Mouse (Mus musculus): ENCODE data around the gene Dlx5.

Dlx5 gene

DNA sequence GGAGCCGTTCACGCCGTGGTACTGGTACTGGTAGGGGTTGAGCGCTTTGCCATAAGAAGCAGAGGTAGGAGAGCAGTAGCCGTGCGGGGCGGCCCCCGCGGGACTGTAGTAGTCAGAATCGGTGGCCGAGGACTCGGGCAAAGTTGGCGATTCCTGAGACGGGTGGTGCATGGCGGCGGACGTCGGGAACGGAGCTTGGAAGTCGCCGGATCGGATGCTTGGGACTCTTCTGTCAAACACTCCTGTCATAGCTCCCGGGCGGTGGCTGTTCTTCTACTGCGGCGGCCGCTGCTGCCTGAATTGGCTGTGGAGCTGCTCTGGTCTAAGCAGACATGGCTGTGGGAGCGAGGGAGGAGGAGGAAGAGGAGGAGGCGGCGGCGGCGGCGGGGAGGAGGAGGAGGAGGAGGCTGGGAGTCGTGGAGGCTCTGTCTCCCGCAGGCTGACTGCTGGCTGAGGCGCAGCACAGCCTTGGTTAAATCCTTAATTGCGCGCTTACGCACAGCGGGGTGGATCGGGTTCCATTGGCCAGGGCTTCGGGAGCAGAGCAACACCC is at the start of gene Dlx5:
TSS of gene Dlx5 (minus strand) at position 448 of the 553 bp plus-strand sequence.
- no peak for ATAC-seq (ENCODE audit: insufficient number of reproducible peaks, low FRiP score, low TSS enrichment)

DNA sequence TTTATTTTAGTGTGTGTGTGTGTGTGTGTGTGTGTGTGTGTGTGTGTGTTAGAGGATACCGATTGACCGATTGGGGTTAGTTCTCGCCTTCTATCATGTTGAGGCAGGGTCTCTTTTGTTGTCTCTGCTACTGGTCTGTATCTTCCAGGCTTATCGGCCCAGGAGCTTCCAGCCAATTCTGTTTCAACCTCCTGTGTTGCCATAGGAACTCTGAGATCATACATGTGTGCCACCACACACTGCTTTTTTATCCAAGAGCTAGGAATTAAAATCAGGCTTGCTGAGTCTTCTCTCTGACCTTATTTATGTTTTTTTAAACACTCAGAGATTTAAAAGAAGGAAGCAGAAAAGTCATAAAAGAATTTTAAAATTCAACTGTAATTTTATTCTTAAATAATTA is 49.6 kb upstream of the Dlx5 start:
- ATAC-seq (ENCODE audit: insufficient number of reproducible peaks, low FRiP score, low TSS enrichment), result no peak

DNA sequence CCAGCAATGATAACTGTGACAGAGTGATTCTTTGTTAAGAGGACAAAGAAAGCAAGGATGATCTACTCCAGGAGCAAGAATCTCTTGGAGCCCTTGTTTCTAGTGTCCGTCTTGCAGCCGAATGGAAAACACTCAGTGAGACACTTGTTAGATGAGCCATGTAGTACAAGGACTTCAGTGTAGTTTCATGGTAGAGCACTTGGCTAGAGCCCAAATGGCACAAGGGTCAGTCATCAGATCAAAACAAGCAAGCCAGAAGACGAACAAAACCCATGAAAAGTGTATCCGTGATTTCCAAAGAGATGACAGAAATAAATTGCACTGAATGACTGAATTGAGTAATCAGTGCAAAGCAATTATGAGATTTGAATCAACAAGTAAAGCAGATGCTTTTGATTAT is 48.9 kb upstream of the Dlx5 start:
- no peak for ATAC-seq (ENCODE audit: insufficient number of reproducible peaks, low FRiP score, low TSS enrichment)

DNA sequence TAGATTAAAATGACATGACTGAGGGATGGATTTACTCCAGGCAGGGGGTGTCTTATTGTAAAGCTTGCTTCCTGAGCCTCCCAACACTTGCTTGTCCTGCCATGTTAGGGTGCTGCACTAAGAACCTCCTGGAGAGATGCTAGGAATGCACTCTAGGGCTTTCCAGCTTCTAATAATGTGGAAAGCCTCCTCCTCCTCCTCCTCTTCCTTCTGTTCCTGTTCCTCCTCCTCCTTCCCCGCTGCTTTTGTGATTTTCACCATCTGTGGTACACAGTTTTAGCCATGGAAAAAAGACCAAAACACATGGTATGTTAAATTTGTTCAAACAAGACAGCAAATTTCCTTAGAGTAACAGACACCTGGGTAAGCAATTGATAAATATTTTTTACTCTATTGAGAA is 43.4 kb upstream of the Dlx5 start:
- ATAC-seq (ENCODE audit: insufficient number of reproducible peaks, low FRiP score, low TSS enrichment), result 0 out of 2 replicates have a peak, but pooled peaks have one; percentile 20

DNA sequence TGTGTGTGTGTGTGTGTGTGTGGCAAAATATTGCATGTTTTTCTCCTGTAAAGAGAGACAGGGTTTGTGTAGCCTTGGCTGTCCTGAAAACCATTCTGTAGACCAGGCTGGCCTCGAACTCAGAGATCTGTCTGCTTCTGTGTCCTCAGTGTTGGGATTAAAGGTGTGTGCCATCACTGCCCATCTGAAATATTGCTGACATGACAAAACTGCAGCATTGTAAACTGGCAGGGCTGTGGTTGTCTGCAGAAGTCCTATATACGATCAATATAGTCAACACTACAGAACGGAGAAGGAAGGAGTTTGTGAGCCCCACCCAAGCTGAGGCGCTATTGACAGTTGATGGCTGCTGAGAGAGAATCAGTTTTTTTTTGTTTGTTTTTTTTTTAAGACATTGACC is 35.4 kb upstream of the Dlx5 start:
- no peak for ATAC-seq (ENCODE audit: insufficient number of reproducible peaks, low FRiP score, low TSS enrichment)

DNA sequence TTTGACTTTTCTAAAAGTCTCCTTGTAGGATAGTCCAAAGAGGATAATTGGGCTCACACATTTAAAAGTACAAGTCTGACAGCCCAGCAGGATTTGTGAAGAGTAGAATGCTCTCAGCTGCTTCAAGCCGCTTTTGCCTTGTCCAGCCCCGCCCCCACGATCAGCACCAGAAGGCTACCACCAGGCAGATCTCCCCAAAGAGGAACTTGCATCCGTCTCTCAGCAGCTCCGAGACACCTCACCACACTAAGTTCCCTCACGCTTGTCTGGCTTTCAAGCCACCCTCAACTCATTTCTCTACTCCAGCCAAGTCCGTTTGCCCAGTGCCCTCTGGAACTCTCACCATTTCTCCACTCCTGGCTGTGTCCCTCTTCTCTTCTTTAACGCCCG is 33.6 kb upstream of the Dlx5 start:
- no peak for ATAC-seq (ENCODE audit: insufficient number of reproducible peaks, low FRiP score, low TSS enrichment)

DNA sequence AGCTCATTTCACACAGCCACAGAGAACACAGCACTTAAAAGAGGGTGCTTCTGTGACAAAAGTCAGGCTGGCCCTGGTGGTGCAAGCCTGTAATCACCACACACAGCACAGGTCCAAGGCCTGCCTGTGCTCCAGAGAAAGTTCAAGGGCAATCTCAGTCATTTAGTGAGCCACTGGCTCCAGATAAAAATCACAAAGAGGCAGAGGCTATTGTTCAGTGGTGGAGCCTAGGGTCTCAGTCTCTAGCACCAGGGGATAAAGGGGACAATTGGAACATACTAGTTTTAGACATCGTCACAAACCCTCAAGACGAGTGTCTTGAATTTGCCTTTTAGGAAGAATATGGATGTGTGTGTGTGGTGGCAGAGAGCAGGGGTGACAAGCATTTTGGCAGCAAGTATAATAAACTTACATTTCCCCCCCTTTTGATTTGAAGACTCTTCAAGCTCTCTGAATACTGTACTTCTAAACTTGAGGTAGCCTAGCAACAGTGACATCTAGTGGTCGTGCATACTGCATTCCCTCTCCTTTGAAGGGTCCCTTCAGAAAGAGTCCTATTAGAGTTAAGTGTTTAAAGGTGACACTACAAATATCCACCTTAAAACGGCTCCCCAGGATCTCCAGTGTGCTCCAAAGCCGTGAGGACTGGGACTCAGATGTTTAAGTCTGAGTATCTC is 33.1 kb upstream of the Dlx5 start:
- ATAC-seq (ENCODE audit: insufficient number of reproducible peaks, low FRiP score, low TSS enrichment), result peak; percentile 66; the same call in 1 of the 2 replicates

DNA sequence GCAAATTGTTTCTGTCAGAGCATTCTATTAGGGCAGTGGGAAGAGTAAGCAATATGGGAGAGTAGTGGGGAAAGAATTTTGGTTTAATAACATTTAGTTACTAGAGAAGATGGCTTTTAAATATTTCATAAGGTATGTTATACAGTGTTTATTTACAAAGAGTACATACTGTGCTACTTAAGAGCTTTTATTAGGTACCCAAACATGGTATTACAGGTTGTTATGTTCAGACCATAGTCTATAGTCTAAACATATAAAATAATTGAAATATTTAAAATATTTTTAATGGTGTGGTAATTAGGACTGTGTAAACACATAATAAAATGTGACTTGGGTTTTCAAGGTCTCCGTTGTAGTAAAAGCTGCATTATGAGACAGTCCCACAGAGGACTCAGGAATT is 32.4 kb upstream of the Dlx5 start:
- ATAC-seq (ENCODE audit: insufficient number of reproducible peaks, low FRiP score, low TSS enrichment), result no peak

DNA sequence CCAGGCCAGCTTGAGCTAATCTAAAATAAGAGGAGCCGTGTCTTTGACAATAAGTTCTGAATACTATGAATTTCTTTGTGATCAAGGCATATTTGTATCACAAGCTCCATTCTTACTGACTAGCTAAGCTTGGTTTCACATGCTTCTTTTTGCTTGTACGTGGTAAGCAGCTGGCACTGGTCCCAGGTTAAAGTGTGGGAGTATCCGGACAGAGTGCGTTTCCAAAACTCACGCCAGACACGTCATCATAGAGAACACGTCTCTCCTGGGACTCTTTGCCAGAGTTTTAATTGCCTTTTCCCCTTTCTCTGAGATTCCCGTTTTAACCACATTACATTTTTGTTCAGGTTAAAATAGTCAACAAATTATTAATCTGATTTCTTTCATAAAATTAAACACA is 27.7 kb upstream of the Dlx5 start:
- ATAC-seq (ENCODE audit: insufficient number of reproducible peaks, low FRiP score, low TSS enrichment), result no peak

DNA sequence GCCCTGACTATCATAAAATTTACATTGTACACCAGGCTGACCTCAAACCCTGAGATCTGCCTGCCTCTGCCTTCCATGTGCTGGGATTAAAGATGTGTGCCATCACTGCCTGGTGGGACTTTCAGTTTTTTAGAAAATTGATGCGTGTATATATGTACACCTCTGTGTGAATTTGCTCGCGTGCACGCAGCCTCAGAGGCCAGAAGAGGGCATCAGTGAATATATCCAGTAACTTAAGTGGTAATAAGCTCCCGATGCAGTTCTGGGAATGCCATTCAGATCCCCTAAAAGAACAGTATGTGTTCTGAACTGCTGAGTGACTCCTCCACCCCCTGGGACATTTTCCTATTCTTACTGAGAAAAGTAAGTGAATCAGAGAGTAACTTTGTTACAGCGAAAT is 8.2 kb upstream of the Dlx5 start:
- ATAC-seq (ENCODE audit: insufficient number of reproducible peaks, low FRiP score, low TSS enrichment), result no peak

DNA sequence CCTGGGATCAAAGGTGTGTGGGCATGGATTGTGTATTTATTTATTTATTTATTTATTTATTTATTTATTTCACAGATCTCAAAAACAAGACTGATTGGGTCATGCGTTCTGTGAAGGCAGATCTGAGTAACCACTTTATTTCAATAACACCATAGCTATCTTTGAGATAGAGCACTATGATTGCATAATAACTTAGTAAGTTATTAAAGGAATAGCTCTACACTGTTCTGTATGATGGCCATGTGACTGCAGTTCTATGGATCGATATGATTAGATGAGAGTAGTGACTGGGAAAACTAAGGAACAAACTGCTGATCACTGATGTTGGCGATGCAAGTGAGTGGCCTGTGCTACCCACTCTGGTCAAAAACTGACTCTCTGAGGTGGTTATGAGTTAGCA is 4.3 kb upstream of the Dlx5 start:
- no peak for ATAC-seq (ENCODE audit: insufficient number of reproducible peaks, low FRiP score, low TSS enrichment)

DNA sequence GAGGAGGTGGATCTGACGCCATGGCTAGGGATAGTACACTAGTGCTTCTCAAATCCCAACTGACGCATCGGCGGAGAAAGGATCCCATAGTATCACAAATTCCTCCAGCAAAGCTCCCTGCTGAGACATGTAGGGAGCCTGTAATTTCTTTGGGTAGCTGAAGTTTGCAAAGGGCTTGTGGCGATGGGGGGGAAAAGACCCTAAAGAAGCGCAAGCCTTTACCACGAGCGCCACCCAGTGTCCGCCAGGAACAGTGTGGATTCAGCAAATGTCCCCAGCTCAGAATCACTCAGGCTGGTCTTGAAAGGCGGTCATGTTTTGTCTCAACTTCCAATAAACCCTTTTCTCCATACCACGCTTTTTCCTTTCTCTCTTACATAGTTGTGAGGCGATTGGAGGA is 3.0 kb upstream of the Dlx5 start:
- ATAC-seq (ENCODE audit: insufficient number of reproducible peaks, low FRiP score, low TSS enrichment), result no peak

DNA sequence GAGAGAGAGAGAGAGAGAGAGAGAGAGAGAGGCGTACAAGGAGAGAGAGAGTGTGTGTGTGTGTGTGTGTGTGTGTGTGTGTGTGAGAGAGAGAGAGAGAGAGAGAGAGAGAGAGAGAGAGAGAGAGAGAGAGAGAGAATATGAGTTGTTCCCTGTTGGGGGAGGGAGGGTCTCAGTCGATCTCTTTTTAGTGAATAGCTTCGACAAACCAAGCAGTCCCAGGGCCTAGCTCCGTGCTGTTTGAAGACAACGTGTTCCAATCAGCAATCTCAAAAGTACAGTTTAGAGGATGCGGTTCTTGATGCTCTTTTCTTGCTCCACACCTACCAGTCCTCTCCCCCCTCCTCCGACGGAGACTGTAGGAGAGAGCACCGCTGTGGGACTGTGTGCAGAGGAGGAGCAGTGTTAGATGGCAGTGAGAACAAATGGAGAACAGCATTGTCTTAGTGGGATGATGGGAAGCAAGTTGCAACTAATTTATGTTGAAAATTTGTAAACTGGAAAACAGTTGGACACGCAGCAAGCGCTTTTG is 447 bp upstream of the Dlx5 start:
- ATAC-seq (ENCODE audit: insufficient number of reproducible peaks, low FRiP score, low TSS enrichment), result no peak

DNA sequence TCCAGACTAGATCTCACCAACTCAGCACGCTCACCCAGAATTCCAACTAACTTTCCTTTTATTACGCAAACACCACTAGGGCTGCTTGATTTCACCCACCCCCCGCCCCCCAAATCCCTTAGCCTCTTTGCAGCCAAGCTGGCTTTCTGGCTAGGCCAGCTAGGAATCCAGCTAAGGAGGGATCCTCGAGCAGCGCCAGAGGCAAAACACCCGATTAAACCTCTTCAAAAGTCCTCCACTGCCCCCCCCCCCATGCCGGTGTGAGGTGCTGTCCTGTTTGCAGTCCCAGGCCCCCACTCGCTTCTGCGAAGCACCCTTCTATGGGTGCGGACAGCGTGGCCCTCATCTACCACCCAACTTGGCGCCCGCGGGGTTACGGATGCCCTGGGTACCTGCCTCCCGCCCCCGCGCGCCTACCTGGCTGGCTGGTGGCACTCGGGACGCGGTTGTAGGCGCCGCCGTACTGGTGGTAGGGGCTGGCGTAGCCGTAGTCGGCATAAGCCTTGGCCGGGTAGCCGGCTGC is 709 bp downstream of the Dlx5 start:
- no peak for ATAC-seq (ENCODE audit: insufficient number of reproducible peaks, low FRiP score, low TSS enrichment)

DNA sequence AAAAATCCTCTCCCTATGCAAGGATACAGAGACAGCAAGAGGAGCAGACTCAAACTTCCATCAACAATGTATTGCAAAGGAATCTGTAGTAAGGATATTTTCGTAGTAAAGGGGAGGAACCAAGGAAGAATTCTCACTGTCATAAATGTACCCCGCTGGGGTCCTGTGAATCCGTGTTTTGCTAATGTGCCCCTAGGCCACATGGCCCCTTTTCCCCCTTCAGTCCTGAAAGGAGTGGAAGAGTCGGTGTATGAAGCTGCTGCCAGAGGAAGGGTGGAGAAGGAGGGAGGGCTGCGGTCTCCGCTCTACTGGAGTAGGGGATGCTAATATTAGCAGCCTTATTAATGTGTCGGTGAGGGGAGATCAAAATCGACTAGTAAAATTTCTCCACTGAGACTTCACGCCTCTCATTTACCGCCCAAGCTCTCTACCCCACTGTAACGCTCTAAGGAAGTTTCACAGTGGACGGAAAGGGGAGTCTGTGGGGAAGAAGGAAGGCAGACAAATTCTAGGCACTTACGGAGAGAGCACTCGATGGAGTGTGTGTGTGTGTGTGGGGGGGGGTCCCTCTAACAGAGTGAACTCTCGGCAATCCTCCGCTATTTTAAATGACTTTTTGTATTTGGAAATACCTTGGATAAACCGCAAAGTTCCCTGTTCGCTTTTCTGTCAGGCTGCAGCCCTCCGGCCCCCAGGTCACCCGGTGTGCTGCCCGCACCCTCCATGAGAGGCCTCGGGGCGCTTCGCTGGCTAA is 1.3 kb downstream of the Dlx5 start:
- no peak for ATAC-seq (ENCODE audit: insufficient number of reproducible peaks, low FRiP score, low TSS enrichment)

DNA sequence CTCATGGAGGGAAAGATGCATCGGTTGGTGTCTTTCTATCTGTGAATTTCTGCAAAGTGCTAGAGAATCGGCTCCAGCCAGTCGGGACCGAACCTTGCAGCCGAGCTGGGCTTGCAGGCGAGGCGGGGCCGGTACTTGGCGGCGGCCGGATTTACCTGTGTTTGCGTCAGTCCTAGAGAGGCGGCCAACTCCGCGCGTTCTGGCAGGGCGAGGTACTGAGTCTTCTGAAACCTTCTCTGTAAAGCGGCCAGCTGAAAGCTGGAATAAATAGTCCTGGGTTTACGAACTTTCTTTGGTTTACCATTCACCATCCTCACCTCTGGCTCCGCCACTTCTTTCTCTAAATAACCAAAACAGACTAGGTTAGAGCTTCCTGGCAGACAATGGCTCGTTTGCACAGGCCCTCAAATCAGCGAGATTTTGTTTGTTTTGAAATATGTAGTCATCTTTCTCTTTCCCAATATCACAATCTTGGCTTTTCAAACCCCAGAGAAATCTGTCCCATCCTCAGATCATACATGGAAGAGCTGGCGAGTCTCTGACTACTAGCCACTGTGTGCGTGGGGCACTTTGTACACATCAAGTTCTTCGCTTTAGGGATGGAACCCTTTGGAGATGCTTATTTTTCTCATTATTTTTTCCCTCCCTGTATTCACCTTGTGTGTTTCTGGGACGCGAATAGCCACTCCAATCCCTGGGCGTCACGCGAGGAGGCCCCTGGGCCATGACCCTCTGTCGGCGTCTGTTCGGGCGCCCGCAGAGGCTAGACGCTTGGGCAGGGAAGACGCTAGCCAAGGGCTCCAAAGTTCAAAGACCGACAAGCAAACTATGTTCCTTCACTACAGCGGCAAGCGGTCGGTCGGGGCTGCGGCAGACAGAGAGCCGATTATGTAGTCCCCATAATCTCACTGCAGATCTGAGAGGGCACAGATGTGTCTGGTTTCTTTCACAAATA is 2.2 kb downstream of the Dlx5 start:
- no peak for ATAC-seq (ENCODE audit: insufficient number of reproducible peaks, low FRiP score, low TSS enrichment)

DNA sequence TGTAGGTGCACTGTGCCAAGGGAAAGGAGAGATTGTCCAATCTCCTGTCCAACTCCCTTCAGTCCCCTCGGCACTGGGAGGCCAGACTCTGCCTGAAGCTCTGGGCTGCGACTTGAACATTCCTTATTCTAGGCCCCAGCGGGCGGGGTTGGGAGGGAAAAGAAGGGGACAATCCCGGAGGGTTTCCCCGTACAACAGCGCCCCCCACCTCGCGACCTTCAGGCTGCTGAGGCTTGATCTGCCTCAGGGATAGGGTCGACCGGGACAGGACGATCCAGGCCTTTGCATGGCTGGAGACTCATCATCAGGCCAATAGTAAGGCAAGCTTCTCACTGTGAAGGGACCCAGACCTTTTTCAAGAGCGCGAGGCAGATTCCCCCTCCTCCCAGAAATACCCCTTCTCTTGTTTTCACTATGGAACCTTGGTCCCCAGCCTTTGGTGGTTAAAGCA is 3.0 kb downstream of the Dlx5 start:
- no peak for ATAC-seq (ENCODE audit: insufficient number of reproducible peaks, low FRiP score, low TSS enrichment)

DNA sequence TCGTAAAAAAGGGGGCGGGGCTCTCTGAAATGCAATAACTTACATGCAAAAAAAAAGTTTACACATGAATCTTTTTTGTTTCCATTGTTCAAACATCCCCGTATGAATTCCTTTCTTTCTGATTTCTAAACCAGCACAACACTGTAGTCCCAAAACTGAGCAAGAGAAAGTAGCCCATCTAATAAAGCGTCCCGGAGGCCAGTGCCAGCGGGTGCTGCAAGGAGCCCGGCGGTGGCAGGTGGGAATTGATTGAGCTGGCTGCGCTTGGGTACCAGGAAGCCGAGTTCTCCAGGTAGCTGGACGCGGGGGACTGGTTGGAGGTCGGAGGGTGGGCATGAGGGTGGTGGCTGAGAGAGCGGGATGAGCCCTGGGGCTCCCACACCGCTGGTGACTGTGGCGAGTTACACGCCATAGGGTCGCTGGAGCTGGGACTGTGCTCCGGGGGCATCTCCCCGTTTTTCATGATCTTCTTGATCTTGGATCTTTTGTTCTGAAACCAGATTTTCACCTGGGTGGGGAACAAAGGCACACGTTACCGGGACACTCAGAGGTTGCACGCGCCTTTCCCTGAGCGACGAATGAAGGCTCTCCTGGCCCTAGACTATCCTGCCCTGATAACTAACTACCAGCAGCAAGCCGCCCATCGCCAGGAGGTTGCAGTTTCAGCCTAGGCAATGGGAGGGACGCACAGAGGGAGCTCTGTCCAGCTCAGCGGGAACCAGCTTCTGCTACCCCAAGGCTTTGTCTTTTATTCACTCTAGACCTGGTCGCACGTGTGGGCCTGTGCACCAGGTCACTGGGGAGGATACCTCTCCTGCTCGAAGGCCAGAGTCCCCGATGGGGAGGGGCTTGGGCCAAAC is 3.7 kb downstream of the Dlx5 start:
- no peak for ATAC-seq (ENCODE audit: insufficient number of reproducible peaks, low FRiP score, low TSS enrichment)

DNA sequence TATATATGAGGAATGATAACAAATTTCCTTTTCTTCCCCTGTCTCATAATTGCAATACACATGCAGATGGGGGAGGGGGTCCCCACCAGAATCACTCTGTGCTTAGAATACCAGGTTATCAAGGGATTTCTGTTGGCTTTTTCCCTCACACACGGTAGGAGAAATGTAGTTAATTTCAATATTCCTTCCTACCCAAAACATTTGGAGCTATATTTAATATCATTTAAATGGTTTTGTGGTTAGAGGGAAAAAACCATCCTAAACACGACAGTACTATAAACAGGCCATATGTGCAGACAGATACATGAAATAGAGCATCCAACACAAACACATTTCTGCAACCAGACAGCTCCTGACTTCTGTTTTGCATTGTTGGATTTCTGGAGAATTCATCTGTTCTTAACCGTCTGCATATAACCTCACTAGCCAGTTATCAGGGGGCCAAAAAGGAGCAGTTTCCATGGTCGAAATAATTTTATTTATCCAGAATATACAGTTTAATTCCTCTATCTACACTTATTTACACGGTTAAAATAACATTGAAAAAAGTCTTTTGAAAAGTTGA is 4.5 kb downstream of the Dlx5 start:
- no peak for ATAC-seq (ENCODE audit: insufficient number of reproducible peaks, low FRiP score, low TSS enrichment)

Measured in cerebellum, adult (tissue).